Mouse (Mus musculus) stomach, postnatal 0 days (tissue): ENCODE results near the gene Slc22a18. TPM values are rescaled to one million over a fixed set of nuclear protein-coding genes. Genes with fewer than 3 reads are reported as not detected.

Experiments used
- ATAC-seq: fragments of 200-750 bp; cut with Nextera tagmentation; 2 replicates; pipeline ENCODE4 v1.8.0; 2017; ENCODE audit not compliant: low FRiP score, low TSS enrichment
- DNase-seq: peaks from one replicate; pipeline ENCODE4 v3.0.0-alpha.2; 2016; ENCODE audit warnings: low spot score
- H3K27ac ChIP-seq: fragments of 300-500 bp; sonication (generic); replicated peaks from 2 replicates; pipeline ENCODE4 v1.5.1; 2014; ENCODE audit warnings: mild to moderate bottlenecking, control low read depth
- H3K27me3 ChIP-seq: fragments of 300-500 bp; sonication (generic); 2 replicates; pipeline ENCODE4 v1.6.1; 2014; ENCODE audit warnings: low read length; ENCODE audit not compliant: control insufficient read depth, insufficient read depth
- H3K36me3 ChIP-seq: fragments of 300-500 bp; sonication (generic); 2 replicates; pipeline ENCODE4 v1.6.1; 2014; ENCODE audit warnings: low read length, mixed read lengths; ENCODE audit not compliant: control insufficient read depth, insufficient read depth
- H3K4me1 ChIP-seq: fragments of 300-500 bp; sonication (generic); replicated peaks from 2 replicates; pipeline ENCODE4 v1.6.1; 2014; ENCODE audit warnings: antibody characterized with exemption; ENCODE audit not compliant: control insufficient read depth, insufficient read depth
- H3K4me2 ChIP-seq: fragments of 300-500 bp; sonication (generic); replicated peaks from 2 replicates; pipeline ENCODE4 v1.6.1; 2014; ENCODE audit warnings: low read depth, mild to moderate bottlenecking, control low read depth, moderate library complexity
- H3K4me3 ChIP-seq: fragments of 300-500 bp; sonication (generic); 2 replicates; pipeline ENCODE4 v1.5.1; 2014; ENCODE audit warnings: low read depth, low read length, control low read depth
- H3K9ac ChIP-seq: fragments of 300-500 bp; sonication (generic); 2 replicates; pipeline ENCODE4 v1.6.1; 2014; ENCODE audit warnings: mild to moderate bottlenecking, low read length, control low read depth, mixed read lengths
- H3K9me3 ChIP-seq: fragments of 300-500 bp; sonication (generic); 2 replicates; pipeline ENCODE4 v1.6.1; 2016; ENCODE audit warnings: low read length; ENCODE audit not compliant: control insufficient read depth
- CTCF ChIP-seq: IDR thresholded peaks from 2 replicates; pipeline ENCODE4 v1.5.1; 2016; ENCODE audit warnings: antibody characterized with exemption, low read depth, mild to moderate bottlenecking, moderate library complexity
- EP300 ChIP-seq: optimal IDR thresholded peaks from 2 replicates; pipeline ENCODE3; 2016; ENCODE audit warnings: antibody characterized with exemption
- WGBS: fragments of 180-500 bp; shearing (Covaris S2); extraction: QIAGEN DNeasy Blood & Tissue Kit; methylation state at CpG from one replicate; pipeline ENCODE4 v1.1.7; 2014; 5-methylcytosine and 5-hydroxymethylcytosine counted together
- polyA plus RNA-seq: library from polyadenylated mRNA; unstranded; fragments of >200 nt; fragmentation: Nextera tagmentation; extraction: Ambion mirVana; gene quantifications from 2 replicates; pipeline ENCODE4 v1.2.1, GENCODE M21; 2015

The Slc22a18 gene
- polyA plus RNA-seq, 1 experiment from 2014 or later, result 27.0 TPM

- Histone ChIP-seq H3K4me3 (peak overlapping the region; percentile 29), H3K27ac (peak overlapping the region; percentile 56), H3K4me1 (peaks cover 6% of the 10 kb centered on the region; the same call in 1 of the 2 replicates), H3K27me3 (no peaks in the 10 kb centered on the region), H3K36me3 (no peaks in the 10 kb centered on the region), H3K9me3 (peaks cover 5% of the 10 kb centered on the region), H3K4me2 (peak overlapping the region; percentile 60), H3K9ac (peak overlapping the region; percentile 27; the same call in 1 of the 2 replicates)
- ATAC-seq (no peak), DNase-seq (peak; percentile 83)
- no peak for TF ChIP-seq CTCF
- no peak for TF ChIP-seq EP300
- WGBS, result 17% methylated on average over 56 of the region's 56 CpGs
Measured at GRCm38 (mm10) chr7:143464811-143465560, 8.6 kb upstream of the Slc22a18 start.

GRCm38 (mm10) chr7:143466099-143466677 is 7.3 kb upstream of the Slc22a18 start:
- TF ChIP-seq CTCF, result peak; percentile 96
- TF ChIP-seq EP300, result no peak
- Histone ChIP-seq H3K4me1 (peaks cover 6% of the 10 kb centered on the region; the same call in 1 of the 2 replicates), H3K36me3 (no peaks in the 10 kb centered on the region), H3K27me3 (no peaks in the 10 kb centered on the region), H3K9ac (no peak overlapping the region), H3K4me3 (no peak overlapping the region), H3K27ac (no peak overlapping the region), H3K4me2 (no peak overlapping the region), H3K9me3 (no peaks in the 10 kb centered on the region)
- WGBS, result 39% methylated on average over 14 of the region's 14 CpGs
- DNase-seq (peak; percentile 83), ATAC-seq (peak; percentile 36)

- Histone ChIP-seq H3K9me3 (no peaks in the 10 kb centered on the region), H3K9ac (no peak overlapping the region), H3K27me3 (no peaks in the 10 kb centered on the region), H3K4me2 (no peak overlapping the region), H3K27ac (no peak overlapping the region), H3K4me3 (no peak overlapping the region), H3K36me3 (no peaks in the 10 kb centered on the region), H3K4me1 (peaks cover 6% of the 10 kb centered on the region; the same call in 1 of the 2 replicates)
- TF ChIP-seq CTCF (no peak), EP300 (no peak)
- 34% methylated on average over 6 of the region's 6 CpGs for WGBS
- ATAC-seq (no peak), DNase-seq (no peak)
Measured at GRCm38 (mm10) chr7:143467714-143468113, 5.8 kb upstream of the Slc22a18 start.

- 11% methylated on average over 8 of the region's 8 CpGs for WGBS
- ATAC-seq (no peak), DNase-seq (peak; percentile 87)
- TF ChIP-seq EP300, result no peak
- TF ChIP-seq CTCF, result peak; percentile 95
- Histone ChIP-seq H3K4me3 (no peak overlapping the region), H3K36me3 (no peaks in the 10 kb centered on the region), H3K27me3 (no peaks in the 10 kb centered on the region), H3K9me3 (no peaks in the 10 kb centered on the region), H3K4me1 (peaks cover 5% of the 10 kb centered on the region; the same call in 1 of the 2 replicates), H3K27ac (no peak overlapping the region), H3K4me2 (no peak overlapping the region), H3K9ac (no peak overlapping the region)
Measured at GRCm38 (mm10) chr7:143469946-143470345, 3.6 kb upstream of the Slc22a18 start.

GRCm38 (mm10) chr7:143474811-143475210 is 1.3 kb downstream of the Slc22a18 start:
- H3K9ac ChIP-seq, result no peak overlapping the region
- H3K9me3 ChIP-seq, result no peaks in the 10 kb centered on the region
- DNase-seq, result peak; percentile 90
- no peaks in the 10 kb centered on the region for H3K36me3 ChIP-seq
- no peak overlapping the region for H3K4me3 ChIP-seq
- no peaks in the 10 kb centered on the region for H3K27me3 ChIP-seq
- 0 out of 2 replicates have a peak, but pooled peaks cover 4% of the 10 kb centered on the region for H3K4me1 ChIP-seq
- peak overlapping the region; percentile 49; the same call in 1 of the 2 replicates for H3K4me2 ChIP-seq
- H3K27ac ChIP-seq, result peak overlapping the region; percentile 86; the same call in 1 of the 2 replicates
- no peak for TF ChIP-seq CTCF
- no peak for TF ChIP-seq EP300
- peak; percentile 55 for ATAC-seq
- 33% methylated on average over 10 of the region's 10 CpGs for WGBS

GRCm38 (mm10) chr7:143475876-143476275 is 2.3 kb downstream of the Slc22a18 start:
- Histone ChIP-seq H3K4me2 (no peak overlapping the region), H3K27me3 (no peaks in the 10 kb centered on the region), H3K4me1 (0 out of 2 replicates have a peak, but pooled peaks cover 4% of the 10 kb centered on the region), H3K36me3 (no peaks in the 10 kb centered on the region), H3K9me3 (no peaks in the 10 kb centered on the region), H3K4me3 (no peak overlapping the region), H3K27ac (peak overlapping the region; percentile 31; the same call in 1 of the 2 replicates), H3K9ac (no peak overlapping the region)
- DNase-seq, result peak; percentile 84
- TF ChIP-seq CTCF, result no peak
- no peak for TF ChIP-seq EP300
- WGBS, result 52% methylated on average over 11 of the region's 11 CpGs
- peak; percentile 72 for ATAC-seq
